Mouse (Mus musculus): ENCODE data around the gene Soat2. TPM values are rescaled to one million over a fixed set of nuclear protein-coding genes. Genes with fewer than 3 reads are reported as not detected.

The Soat2 gene
- 1.0 and 1.1 TPM in 2 replicates for polyA plus RNA-seq (2015; fragmentation: Nextera tagmentation; extraction: Ambion mirVana)

- peak; percentile 26 for DNase-seq (ENCODE audit: low spot score)
These were observed at the start of gene Soat2 for GRCm38 (mm10) chr15:102150301-102151135. Gene Soat2, plus strand, starts transcription at chr15:102150526.

DNA sequence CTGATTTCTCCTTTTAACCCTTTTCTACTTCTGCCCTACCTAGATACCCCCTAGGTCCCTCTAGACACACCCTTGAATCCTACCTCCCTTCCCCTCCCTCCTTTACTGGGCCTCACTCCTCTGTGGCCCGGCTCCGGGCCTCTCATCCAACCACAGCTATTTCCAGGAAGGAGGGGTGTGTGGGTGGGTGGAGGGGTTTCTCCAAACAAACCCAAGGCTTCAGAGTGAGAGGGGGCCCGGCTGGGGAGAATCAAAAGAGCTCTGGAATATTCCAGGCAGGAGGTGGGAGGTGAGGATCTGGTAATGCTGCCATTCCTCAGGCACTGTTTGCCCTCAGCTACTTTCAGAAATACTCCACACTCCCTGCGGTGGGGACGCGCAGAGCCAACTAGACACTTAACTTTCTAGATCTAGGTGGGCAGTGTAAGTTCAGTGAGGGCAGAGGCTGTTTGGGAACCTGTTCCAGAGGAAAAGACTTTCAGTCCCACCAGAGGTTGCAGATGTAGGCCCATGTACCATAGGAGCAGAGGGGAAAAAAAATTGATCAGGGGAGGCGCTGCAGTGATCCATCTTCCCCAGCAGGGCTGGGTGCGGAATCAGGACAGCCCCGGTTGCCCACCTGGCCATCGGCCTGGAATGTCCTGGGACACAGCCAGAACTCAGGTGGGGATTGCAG, 49.2 kb upstream of the Soat2 start:
- DNase-seq (ENCODE audit: low spot score): no peak

DNA sequence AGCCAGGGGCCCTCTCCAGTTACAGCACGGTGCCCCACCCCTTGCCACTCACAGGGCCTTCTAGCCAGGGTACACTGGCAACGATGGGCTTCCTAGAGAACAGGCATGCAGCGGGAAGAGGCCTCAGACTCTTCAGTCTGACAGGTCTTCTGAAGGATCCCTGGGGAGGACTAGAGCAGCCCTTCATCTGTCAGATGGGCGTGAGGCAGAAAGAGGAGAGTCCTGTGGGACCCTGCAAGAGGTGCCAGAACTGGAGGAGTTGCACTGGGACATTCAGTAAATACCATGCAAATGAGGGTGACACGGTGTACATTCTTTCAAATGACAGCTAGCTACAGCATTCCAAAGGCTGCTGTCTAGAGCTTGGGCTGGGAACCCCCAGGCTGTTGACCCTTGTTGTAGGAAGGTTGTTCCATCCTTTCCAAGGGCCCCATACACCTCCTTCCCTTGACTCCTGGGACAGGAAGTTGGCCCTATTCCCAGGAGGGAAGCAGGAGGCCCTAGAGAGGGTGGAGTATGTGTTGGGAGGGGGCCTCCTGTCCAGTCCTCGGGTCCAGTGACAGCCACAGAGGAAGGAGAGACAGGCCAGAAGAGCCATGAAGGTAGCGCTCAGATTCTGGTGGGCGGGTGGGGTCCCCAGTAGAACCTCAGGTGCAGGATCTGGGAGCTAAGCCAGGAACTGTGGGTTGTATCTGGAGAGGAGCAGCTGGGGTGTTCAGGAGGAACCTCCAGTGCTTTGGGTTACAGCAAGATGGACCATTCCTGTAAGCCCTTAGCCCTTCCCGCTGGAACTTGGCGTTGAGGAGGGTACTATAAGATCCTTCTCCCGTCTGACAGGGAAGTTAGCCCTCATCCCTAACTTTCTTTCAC, 48.4 kb upstream of the Soat2 start:
- no peak for DNase-seq (ENCODE audit: low spot score)

GRCm38 (mm10) chr15:102102548-102103121, 47.7 kb upstream of the Soat2 start:
- DNase-seq (ENCODE audit: low spot score): no peak

DNA sequence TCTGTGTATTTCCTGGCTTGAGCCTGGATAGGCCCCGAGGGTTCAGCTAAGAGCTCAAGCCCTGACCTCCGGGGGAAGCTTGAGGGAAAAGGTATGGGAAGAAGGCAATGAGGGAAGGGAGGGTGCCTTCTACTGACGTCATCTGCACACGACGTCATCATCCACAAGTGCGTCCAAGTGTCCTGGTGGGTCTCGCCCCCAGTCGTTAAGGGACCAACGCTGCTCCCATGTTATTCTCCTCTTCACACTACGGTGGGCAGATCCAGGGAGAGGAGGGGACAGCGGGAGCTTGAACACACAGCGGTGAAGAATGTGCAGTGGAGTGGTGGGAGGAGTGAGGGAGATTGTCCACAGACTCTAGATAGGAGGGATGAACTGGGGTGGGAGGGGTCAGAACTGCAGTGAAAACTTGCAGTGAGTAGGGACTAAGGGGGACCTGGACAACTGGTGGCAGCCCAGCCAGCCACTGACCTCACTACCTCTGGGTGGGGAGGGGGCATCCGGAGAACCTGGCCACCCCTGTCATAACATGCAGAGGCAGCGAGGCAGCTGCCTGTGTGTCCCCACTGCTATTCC, 46.9 kb upstream of the Soat2 start:
- DNase-seq (ENCODE audit: low spot score): no peak

DNA sequence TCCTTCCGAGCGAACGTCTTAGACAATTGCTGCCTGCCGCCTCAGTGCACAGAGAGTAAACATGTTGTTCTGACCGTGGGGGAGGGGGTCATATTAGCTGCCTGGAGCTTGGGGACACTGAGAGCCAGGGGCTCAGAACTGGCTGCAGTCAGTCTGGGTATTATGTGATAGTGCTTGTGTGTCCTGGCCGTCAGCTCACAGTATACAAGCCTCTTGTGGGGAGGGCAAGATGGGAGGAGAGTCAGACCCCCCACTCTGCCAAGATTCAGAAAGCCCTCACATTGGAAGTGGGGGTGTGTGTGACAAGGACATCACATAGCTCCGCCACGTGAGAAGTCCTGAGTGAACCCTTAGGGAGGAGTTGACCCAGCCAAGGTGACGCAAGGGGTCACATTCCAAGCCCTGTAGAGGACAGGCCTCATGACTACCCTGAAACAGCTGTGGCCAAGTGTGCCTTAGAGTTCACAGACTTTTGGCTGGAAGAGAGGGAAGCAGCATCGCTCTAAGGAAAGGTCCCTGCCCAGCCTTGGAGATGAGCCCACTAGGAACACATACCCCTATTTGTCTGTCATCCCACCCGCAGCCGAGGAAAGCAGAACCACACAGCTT, 46.3 kb upstream of the Soat2 start:
- DNase-seq (ENCODE audit: low spot score): no peak

- DNase-seq (ENCODE audit: low spot score): no peak
These were observed 45.0 kb upstream of the Soat2 start for GRCm38 (mm10) chr15:102105360-102105759.

- peak; percentile 58 for DNase-seq (ENCODE audit: low spot score)
These were observed 44.3 kb upstream of the Soat2 start for GRCm38 (mm10) chr15:102105764-102106730.

GRCm38 (mm10) chr15:102106754-102107456, 43.4 kb upstream of the Soat2 start:
- DNase-seq (ENCODE audit: low spot score): peak; percentile 28

- peak; percentile 83 for DNase-seq (ENCODE audit: low spot score)
These were observed 42.4 kb upstream of the Soat2 start for GRCm38 (mm10) chr15:102107689-102108573.

- DNase-seq (ENCODE audit: low spot score): peak; percentile 86
These were observed 41.4 kb upstream of the Soat2 start for GRCm38 (mm10) chr15:102108651-102109525.

- no peak for DNase-seq (ENCODE audit: low spot score)
These were observed 40.1 kb upstream of the Soat2 start for GRCm38 (mm10) chr15:102110271-102110670.

GRCm38 (mm10) chr15:102110701-102111494, 39.4 kb upstream of the Soat2 start:
- DNase-seq (ENCODE audit: low spot score): no peak

DNA sequence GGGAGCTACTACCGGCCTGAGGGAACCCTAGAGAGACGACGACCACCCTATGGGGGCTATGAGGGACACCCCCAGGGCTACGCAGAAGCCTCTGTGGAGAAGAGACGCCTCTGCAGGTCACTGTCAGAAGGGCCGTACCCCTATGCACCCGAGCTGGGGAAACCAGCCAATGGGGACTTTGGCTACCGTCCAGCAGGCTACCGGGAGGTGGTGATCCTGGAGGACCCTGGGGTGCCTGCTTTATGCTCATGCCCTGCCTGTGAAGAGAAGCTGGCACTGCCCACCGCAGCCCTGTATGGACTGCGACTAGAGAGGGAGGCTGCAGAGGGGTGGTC, 38.9 kb upstream of the Soat2 start:
- DNase-seq (ENCODE audit: low spot score): no peak

DNA sequence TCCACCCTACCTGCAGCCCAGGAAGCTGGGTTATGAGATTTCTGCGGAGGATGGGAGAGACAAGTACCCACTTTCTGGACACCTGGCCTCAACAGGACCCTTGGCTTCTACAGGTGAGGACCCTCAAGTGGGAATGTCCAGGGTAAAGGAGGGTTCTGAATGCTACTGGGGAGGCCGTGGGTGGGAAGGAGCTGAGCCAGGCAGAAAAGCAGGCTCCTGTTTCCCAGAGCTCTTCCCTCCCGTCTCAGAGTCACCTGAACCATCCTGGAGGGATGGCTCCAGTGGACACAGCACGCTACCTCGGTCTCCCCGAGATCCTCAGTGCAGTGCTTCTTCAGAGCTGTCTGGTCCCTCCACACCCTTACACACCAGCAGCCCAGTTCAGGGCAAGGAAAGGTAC, 38.1 kb upstream of the Soat2 start:
- DNase-seq (ENCODE audit: low spot score): no peak

DNA sequence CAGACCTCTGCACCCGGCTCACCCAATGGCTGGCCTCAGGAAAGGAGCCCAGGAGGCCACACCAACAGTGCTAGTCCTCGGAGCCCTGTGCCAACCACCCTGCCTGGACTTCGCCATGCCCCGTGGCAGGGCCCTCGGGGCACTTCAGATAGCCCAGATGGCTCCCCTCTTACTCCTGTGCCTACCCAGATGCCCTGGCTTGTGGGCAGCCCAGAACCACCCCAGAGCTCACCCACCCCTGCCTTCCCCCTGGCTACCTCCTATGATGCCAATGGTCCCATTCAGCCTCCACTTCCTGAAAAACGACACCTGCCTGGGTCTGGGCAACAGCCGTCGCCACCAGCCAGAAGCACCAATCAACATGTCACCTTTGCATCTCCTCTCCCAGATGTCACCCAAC, 37.5 kb upstream of the Soat2 start:
- no peak for DNase-seq (ENCODE audit: low spot score)

Measured in thymus, postnatal 0 days (tissue).